Mouse (Mus musculus): ENCODE measurements around the gene L1cam.

DNA sequence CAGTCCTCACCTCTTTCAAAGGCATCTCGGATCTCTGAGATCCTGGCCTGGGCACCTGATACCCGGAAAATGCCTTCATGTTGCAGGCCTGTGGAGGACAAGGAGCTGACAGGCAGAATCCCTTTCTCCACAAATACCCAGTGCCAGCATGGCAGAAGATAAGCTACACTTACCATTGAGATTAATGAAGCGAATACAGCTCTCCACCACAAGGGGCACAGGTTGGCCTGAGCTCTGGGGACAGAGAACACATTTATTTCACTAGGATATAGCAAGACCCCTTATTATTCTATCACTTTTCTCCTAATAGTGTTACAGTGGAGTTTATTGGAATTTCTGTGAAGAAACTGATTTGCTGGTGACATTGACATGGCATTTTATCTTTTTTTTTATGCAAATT, 2.1 kb upstream of the L1cam start:
- TF ChIP-seq POLR2A (IDR thresholded peaks at IDR 0.05; ENCODE audit: control insufficient read depth, low read depth, low read length) (no peak), CTCF (IDR thresholded peaks at IDR 0.05; ENCODE audit: control insufficient read depth, insufficient read depth, insufficient replicate concordance, low read depth, low read length) (no peak)
